Mouse (Mus musculus) heart, embryonic 13.5 days (tissue): ENCODE measurements around the gene Gca. TPM values are rescaled to one million over a fixed set of nuclear protein-coding genes. Genes with fewer than 3 reads are reported as not detected.
"Not testable (repeated sequence)": the region's sequence is repeated elsewhere in the genome, so short reads cannot be mapped to it uniquely, and the experiment has no call there.

ENCODE experiments used
- ATAC-seq: fragments of 200-750 bp; cut with Nextera tagmentation; 2 replicates; pipeline ENCODE4 v1.8.0; 2017; ENCODE audit warnings: moderate TSS enrichment; ENCODE audit not compliant: insufficient number of reproducible peaks, low FRiP score, low TSS enrichment; ENCODE audit errors: extremely low read depth
- H3K27ac ChIP-seq: fragments of 300-500 bp; sonication (generic); replicated peaks from 2 replicates; pipeline ENCODE4 v1.5.1; 2015; ENCODE audit warnings: moderate library complexity, mild to moderate bottlenecking, inconsistent platforms
- H3K27me3 ChIP-seq: fragments of 300-500 bp; sonication (generic); replicated peaks from 2 replicates; pipeline ENCODE4 v1.6.1; 2015; ENCODE audit warnings: mild to moderate bottlenecking, inconsistent platforms
- H3K36me3 ChIP-seq: fragments of 300-500 bp; sonication (generic); 2 replicates; pipeline ENCODE4 v1.6.1; 2015; ENCODE audit warnings: mild to moderate bottlenecking, inconsistent platforms
- H3K4me1 ChIP-seq: fragments of 300-500 bp; sonication (generic); 2 replicates; pipeline ENCODE4 v1.6.1; 2015; ENCODE audit warnings: inconsistent platforms
- H3K4me2 ChIP-seq: fragments of 300-500 bp; sonication (generic); 2 replicates; pipeline ENCODE4 v1.6.1; 2015; ENCODE audit warnings: inconsistent platforms, mild to moderate bottlenecking, moderate library complexity
- H3K4me3 ChIP-seq: fragments of 300-500 bp; sonication (generic); 2 replicates; pipeline ENCODE4 v1.5.1; 2015; ENCODE audit warnings: moderate library complexity, mild to moderate bottlenecking, inconsistent platforms
- H3K9ac ChIP-seq: fragments of 300-500 bp; sonication (generic); 2 replicates; pipeline ENCODE4 v1.6.1; 2015; ENCODE audit warnings: inconsistent platforms, mild to moderate bottlenecking, moderate library complexity
- H3K9me3 ChIP-seq: fragments of 300-500 bp; sonication (generic); 2 replicates; pipeline ENCODE4 v1.6.1; 2016; ENCODE audit warnings: inconsistent platforms
- WGBS: fragments of 180-500 bp; shearing (Covaris S2); methylation state at CpG from one replicate; pipeline ENCODE4 v1.1.7; 2015; ENCODE audit warnings: mixed read lengths; 5-methylcytosine and 5-hydroxymethylcytosine counted together
- polyA plus RNA-seq: library from polyadenylated mRNA; unstranded; fragments of >200 nt; fragmentation: Nextera tagmentation; extraction: Ambion mirVana; gene quantifications from 2 replicates; pipeline ENCODE4 v1.2.1, GENCODE M21; 2015

Gene Gca
- polyA plus RNA-seq, 1 experiment from 2014 or later: 13.1 TPM

DNA sequence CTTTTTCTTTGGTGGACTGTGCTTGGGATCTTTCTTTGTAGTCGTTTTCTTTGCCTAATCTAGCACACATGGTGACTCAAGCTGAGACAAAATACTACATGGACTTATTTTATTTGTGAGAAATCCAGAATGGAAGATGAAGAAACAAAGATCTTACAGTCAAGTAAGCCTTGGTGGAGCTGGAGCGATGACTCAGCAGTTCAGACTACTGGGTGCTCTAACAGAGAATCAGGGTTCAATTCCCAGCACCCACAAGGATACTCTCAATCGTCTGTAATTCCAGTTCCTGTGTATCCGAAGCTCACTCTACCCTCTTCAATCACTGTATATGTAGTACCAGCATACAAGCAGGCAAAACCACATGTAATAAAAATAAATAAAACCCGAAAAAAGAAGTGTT lies 6.2 kb downstream of the Gca start:
- WGBS: 75% methylated on average over 5 of the region's 5 CpGs
- Histone ChIP-seq H3K9me3 (no peaks in the 10 kb centered on the region), H3K36me3 (peaks cover 5% of the 10 kb centered on the region; the same call in 1 of the 2 replicates), H3K4me3 (no peak overlapping the region), H3K27me3 (no peaks in the 10 kb centered on the region), H3K4me2 (no peak overlapping the region), H3K27ac (no peak overlapping the region), H3K4me1 (0 out of 2 replicates have a peak, but pooled peaks cover 2% of the 10 kb centered on the region), H3K9ac (no peak overlapping the region)
- no peak for ATAC-seq

DNA sequence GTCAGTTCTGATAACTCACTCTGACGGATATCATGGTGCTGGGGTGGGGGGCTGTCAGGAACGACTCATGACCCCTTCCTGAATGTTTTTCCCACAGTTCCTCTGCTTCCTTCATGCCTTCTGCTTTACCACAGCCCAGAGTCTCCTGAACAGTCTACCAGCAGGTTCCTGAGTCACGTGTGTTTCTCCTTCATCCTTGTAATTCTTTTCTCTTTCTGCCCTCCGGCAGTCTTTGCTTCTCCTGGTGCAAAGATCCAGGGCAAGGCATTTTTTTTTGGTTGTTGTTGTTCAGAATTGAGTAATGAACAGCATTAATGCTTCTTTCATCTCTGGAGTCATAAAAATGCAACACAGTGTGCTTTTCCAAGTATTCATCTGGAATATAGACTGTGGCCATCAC lies 6.7 kb downstream of the Gca start:
- 75% methylated on average over 4 of the region's 4 CpGs for WGBS
- H3K4me1 ChIP-seq: no peaks in the 10 kb centered on the region
- ATAC-seq: no peak

DNA sequence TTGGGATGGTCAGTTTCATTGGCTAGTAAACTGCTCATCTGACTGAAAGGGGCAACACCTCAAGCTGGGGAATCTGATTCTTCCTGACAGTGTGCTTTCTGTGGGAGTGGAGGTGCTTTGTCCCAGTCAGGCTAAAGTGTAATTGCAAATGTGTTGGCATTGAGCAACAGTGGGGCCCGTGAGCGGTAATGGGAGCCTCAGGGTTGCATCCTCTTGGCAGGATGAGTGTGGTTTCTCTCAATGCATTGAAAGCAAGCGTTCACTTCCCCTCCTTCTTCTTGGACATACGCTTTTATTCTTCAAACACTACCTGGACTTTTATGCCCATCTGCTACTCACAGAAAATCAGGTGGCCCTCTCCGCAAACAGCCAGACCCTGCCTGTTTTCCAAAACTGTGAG lies 8.7 kb downstream of the Gca start:
- WGBS: 86% methylated on average over 5 of the region's 5 CpGs
- H3K4me1 ChIP-seq: no peaks in the 10 kb centered on the region
- no peak overlapping the region for H3K9ac ChIP-seq
- H3K27me3 ChIP-seq: no peaks in the 10 kb centered on the region
- ATAC-seq: no peak
- H3K27ac ChIP-seq: no peak overlapping the region
- H3K4me2 ChIP-seq: no peak overlapping the region
- H3K4me3 ChIP-seq: no peak overlapping the region
- H3K36me3 ChIP-seq: peaks cover 5% of the 10 kb centered on the region; the same call in 1 of the 2 replicates
- no peaks in the 10 kb centered on the region for H3K9me3 ChIP-seq

More for the DNA sequence above, 6.7 kb downstream of the Gca start:
- H3K9me3 ChIP-seq: no peaks in the 10 kb centered on the region
- no peak overlapping the region for H3K4me2 ChIP-seq
- no peak overlapping the region for H3K27ac ChIP-seq
- H3K4me3 ChIP-seq: no peak overlapping the region
- no peak overlapping the region for H3K9ac ChIP-seq
- no peaks in the 10 kb centered on the region for H3K27me3 ChIP-seq
- peaks cover 5% of the 10 kb centered on the region; the same call in 1 of the 2 replicates for H3K36me3 ChIP-seq

DNA sequence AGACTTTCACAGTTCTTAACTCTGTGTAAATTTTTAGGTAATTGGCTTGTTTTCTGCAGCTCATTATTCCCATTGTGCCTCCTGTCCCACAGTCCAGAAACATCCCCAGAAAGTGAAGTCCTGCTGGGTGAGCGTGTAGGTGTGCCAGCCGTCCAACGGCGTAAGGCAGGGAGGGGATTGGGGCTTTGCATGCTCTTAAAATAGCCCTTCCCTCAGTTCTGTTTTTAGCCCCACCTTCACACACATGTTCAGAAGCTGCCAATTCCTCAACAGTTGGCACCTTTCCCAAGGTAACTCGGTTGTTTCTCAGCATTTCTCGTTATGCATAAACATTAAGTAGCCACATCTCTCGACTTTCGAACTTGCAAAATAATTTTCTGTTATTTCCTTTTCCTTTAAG lies 17.6 kb downstream of the Gca start:
- 38% methylated on average over 8 of the region's 8 CpGs for WGBS
- Histone ChIP-seq H3K27me3 (no peaks in the 10 kb centered on the region), H3K36me3 (no peaks in the 10 kb centered on the region), H3K9me3 (no peaks in the 10 kb centered on the region), H3K27ac (peak overlapping the region; percentile 75), H3K9ac (peak overlapping the region; percentile 67; the same call in 1 of the 2 replicates), H3K4me1 (peaks cover 13% of the 10 kb centered on the region), H3K4me2 (peak overlapping the region; percentile 55), H3K4me3 (0 out of 2 replicates have a peak overlapping the region, but pooled peaks have one; percentile 13)
- no peak for ATAC-seq

DNA sequence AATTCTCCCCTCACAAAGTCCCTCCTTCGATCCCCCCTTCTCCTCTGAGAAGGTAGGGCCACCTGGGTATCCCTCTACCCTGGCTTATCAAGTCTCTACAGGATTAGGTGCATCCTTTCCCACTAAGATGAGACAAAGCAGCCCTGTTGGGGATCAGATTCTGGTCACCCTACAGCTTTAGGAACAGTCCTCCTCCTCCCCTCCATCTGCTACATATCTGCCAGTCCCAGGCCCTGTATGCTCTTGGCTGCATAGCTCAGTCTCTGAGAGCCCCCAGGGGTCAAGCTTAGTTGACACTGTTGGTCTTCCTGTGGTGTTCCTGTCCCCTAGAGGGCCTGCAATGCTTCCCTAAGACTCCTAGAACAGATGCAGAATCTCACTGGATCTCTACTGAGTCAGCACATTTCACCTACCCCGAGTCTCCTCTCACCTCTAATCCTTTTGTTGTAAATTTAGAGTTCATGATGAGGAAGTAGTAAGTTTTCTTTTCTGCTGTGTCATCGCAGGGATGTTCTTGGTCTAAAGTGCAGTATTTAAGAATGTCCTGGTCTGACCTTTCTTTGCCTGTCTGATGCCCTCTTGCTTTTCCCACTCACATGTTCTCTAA lies 21.0 kb downstream of the Gca start:
- H3K27ac ChIP-seq: no peak overlapping the region
- H3K9ac ChIP-seq: no peak overlapping the region
- peaks cover 13% of the 10 kb centered on the region for H3K4me1 ChIP-seq
- H3K27me3 ChIP-seq: no peaks in the 10 kb centered on the region
- H3K36me3 ChIP-seq: no peaks in the 10 kb centered on the region
- ATAC-seq: no peak
- no peak overlapping the region for H3K4me2 ChIP-seq
- H3K4me3 ChIP-seq: no peak overlapping the region
- H3K9me3 ChIP-seq: no peaks in the 10 kb centered on the region
- 44% methylated on average over 3 of the region's 3 CpGs for WGBS

DNA sequence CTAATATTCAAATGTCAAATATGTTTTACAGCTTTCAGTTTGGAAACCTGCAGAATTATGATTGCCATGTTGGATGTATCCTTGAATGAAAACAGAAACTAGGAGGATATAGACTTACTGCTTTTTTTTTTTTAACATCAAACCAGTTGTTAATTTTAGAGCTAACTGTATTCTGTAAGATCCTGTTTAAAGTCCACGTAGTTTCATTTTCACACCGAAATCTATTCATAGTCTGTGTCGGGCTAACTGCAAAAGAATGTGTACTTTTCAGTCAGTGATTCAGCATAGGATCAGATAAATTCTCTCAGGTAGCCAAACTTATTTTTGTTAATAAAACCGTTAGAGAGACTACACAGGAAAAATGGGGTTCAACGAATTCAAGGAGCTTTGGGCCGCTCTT lies 21.8 kb downstream of the Gca start:
- no peaks in the 10 kb centered on the region for H3K27me3 ChIP-seq
- H3K4me1 ChIP-seq: peaks cover 8% of the 10 kb centered on the region
- no peaks in the 10 kb centered on the region for H3K9me3 ChIP-seq
- H3K27ac ChIP-seq: no peak overlapping the region
- H3K9ac ChIP-seq: no peak overlapping the region
- H3K36me3 ChIP-seq: no peaks in the 10 kb centered on the region
- WGBS: 86% methylated on average over 6 of the region's 6 CpGs
- no peak for ATAC-seq
- H3K4me3 ChIP-seq: no peak overlapping the region
- H3K4me2 ChIP-seq: no peak overlapping the region

DNA sequence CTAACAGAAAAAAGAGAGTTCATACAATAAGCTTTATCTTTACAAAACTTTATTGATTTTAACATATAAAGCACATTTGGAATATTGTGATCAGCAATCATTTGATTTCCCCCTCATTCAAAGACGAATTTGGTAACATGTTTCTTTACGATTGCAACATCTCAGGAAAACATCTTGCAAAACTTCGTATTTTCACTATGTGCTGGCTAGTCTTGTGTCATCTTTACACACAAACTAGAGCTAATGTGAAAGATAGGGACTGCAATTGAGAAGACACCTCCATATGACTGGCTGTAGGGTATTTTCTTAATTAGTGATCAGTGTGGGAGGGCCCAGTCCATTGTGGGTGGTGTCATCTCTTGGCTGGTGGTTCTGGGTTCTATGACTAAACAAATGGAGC lies 42.2 kb downstream of the Gca start:
- WGBS: 82% methylated on average over 3 of the region's 3 CpGs
- H3K36me3 ChIP-seq: no peaks in the 10 kb centered on the region
- H3K9ac ChIP-seq: no peak overlapping the region
- no peak for ATAC-seq
- H3K4me3 ChIP-seq: no peak overlapping the region
- no peak overlapping the region for H3K27ac ChIP-seq
- no peaks in the 10 kb centered on the region for H3K9me3 ChIP-seq
- no peaks in the 10 kb centered on the region for H3K27me3 ChIP-seq
- no peak overlapping the region for H3K4me2 ChIP-seq
- H3K4me1 ChIP-seq: no peaks in the 10 kb centered on the region

DNA sequence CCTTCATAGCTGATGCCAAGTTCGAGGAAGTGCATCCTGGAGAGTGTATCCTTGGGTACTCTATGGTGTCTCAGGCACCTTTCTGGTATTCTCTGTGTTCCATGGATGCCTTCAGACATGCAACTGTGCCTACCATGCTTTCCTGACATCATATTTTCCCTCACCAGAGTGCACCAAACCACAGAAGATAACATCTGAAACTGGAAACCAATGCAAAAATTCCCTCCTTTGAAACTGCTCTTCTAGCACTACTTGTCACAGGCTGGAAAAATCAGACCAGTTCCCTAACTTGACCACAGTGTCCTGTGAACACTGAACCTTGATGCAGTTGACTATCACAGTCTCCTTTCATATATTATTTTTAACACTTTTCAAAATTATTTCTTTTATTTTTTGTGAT lies 45.5 kb downstream of the Gca start:
- WGBS: 91% methylated on average over 1 of the region's 1 CpGs
- ATAC-seq: no peak
- Histone ChIP-seq H3K4me2 (no peak overlapping the region), H3K9me3 (no peaks in the 10 kb centered on the region), H3K36me3 (no peaks in the 10 kb centered on the region), H3K9ac (no peak overlapping the region), H3K4me1 (no peaks in the 10 kb centered on the region), H3K27ac (no peak overlapping the region), H3K4me3 (no peak overlapping the region), H3K27me3 (no peaks in the 10 kb centered on the region)

DNA sequence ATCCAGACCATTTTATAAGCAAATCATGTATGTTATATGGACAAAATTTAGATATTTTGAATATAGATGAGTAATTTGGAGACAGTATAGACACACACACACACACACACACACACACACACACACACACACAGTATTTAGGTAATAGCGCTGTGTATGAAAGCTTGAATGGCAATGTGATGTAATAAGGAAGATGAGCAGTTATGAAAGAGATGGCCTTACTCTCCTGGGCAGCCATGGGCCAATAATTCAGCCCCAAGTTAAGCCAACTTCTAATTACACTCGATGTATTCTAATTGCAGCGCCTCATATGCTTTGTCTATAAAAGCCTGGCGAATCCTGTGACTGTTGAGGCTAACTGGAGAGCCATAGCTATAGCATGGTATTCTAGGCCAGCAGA lies 50.3 kb downstream of the Gca start:
- not testable (repeated sequence) for H3K36me3 ChIP-seq, H3K4me3 ChIP-seq, H3K9ac ChIP-seq, H3K27ac ChIP-seq, H3K9me3 ChIP-seq, ATAC-seq, H3K4me2 ChIP-seq, H3K27me3 ChIP-seq, H3K4me1 ChIP-seq
- WGBS: 93% methylated on average over 4 of the region's 4 CpGs

DNA sequence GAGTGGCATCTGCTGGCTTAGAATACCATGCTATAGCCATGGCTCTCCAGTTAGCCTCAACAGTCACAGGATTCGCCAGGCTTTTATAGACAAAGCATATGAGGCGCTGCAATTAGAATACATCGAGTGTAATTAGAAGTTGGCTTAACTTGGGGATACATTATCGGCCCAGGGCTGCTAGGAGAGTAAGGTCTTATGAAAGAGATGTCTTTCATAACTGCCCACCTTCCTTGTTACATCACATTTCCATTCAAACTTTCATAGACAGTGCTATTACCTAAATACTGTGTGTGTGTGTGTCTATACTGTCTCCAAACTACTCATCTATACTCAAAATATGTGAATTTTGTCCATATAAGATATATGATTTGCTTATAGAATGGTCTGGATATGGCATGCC lies 51.2 kb downstream of the Gca start:
- 87% methylated on average over 4 of the region's 4 CpGs for WGBS
- Histone ChIP-seq H3K4me1 (no peaks in the 10 kb centered on the region), H3K36me3 (no peaks in the 10 kb centered on the region), H3K4me3 (no peak overlapping the region), H3K27ac (no peak overlapping the region), H3K4me2 (no peak overlapping the region), H3K9me3 (no peaks in the 10 kb centered on the region), H3K27me3 (no peaks in the 10 kb centered on the region), H3K9ac (no peak overlapping the region)
- no peak for ATAC-seq

DNA sequence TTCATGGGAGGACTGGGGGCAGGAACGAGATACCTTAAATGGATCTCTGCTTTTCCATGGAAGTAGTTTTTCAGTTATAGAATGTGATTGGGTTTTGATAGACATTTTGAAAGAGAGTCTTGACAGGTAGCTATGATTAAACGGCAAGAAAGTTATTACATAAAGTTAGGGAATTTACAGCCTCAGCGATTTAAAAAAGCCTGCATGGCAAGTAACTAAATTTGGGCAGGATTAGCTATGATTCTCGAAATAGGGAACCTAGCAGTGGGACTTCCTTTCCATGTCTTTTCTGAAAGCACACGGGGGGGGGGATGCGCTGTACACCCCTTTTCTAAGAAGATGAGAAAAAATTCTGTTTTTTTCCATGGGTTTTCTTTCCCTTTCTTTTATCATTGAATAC lies 53.2 kb downstream of the Gca start:
- no peak overlapping the region for H3K9ac ChIP-seq
- no peak for ATAC-seq
- H3K36me3 ChIP-seq: no peaks in the 10 kb centered on the region
- no peak overlapping the region for H3K4me2 ChIP-seq
- H3K27me3 ChIP-seq: no peaks in the 10 kb centered on the region
- WGBS: 66% methylated on average over 6 of the region's 6 CpGs
- no peaks in the 10 kb centered on the region for H3K9me3 ChIP-seq
- no peak overlapping the region for H3K27ac ChIP-seq
- H3K4me1 ChIP-seq: peaks cover 2% of the 10 kb centered on the region; the same call in 1 of the 2 replicates
- no peak overlapping the region for H3K4me3 ChIP-seq

DNA sequence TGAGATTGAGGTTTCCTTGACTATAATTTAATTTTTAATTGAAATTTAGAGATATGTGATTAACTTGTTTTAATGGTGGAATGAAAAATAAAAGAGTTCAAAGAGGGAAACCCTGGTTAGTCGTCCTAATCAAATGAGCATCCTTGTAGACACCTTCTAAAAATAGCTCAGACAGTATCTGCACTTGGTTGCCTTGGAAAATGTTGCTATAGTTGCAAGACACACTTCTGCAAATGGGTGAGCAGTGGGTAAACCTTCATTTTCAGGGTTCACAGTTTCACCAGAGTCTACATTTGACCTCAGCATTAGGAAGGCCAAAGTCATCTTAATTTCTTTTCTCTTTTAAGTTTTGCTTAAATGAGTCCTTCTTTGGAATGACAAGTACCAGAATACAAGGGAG lies 54.3 kb downstream of the Gca start:
- Histone ChIP-seq H3K27ac (no peak overlapping the region), H3K9me3 (no peaks in the 10 kb centered on the region), H3K4me2 (no peak overlapping the region), H3K9ac (no peak overlapping the region), H3K36me3 (no peaks in the 10 kb centered on the region), H3K4me1 (peaks cover 4% of the 10 kb centered on the region; the same call in 1 of the 2 replicates), H3K27me3 (no peaks in the 10 kb centered on the region), H3K4me3 (no peak overlapping the region)
- ATAC-seq: no peak
- WGBS: 6% methylated on average over 1 of the region's 1 CpGs
